Mouse (Mus musculus): ENCODE results near the gene Tex14.

- TF ChIP-seq CTCF (IDR thresholded peaks at IDR 0.05; ENCODE audit: extremely low read depth, insufficient read depth, low read length): no peak
- no peak for TF ChIP-seq POLR2A (IDR thresholded peaks at IDR 0.05; ENCODE audit: extremely low read depth, insufficient read depth, low read length)
These were observed 57.8 kb downstream of the Tex14 start for GRCm38 (mm10) chr11:87462461-87463242.

Measured in cortical plate, adult 2 months (tissue).